Mouse (Mus musculus): ENCODE measurements at regions not wholly inside any gene's neighbourhood (a gene's known extent, or its start where the extent isn't known, plus 50 kb on each side); places are given as distances from the start of the nearest gene placed in this dataset.

- TF ChIP-seq EP300 (IDR thresholded peaks at IDR 0.05; ENCODE audit: low read depth) (no peak), CTCF (IDR thresholded peaks at IDR 0.05; ENCODE audit: low read depth) (no peak)
These were observed 132.2 kb upstream of the 3110018I06Rik start for GRCm38 (mm10) chr12:107356211-107356610.

Data from liver, postnatal 0 days (tissue).